Mouse (Mus musculus) right cerebral cortex, postnatal 14 days (tissue): ENCODE data around the gene Prps1.
"Not testable (repeated sequence)": the region's sequence is repeated elsewhere in the genome, so short reads cannot be mapped to it uniquely, and the experiment has no call there.

Experiments
- DNase-seq: peaks from one replicate; pipeline ENCODE4 v3.0.0; 2022

Prps1 gene

DNA sequence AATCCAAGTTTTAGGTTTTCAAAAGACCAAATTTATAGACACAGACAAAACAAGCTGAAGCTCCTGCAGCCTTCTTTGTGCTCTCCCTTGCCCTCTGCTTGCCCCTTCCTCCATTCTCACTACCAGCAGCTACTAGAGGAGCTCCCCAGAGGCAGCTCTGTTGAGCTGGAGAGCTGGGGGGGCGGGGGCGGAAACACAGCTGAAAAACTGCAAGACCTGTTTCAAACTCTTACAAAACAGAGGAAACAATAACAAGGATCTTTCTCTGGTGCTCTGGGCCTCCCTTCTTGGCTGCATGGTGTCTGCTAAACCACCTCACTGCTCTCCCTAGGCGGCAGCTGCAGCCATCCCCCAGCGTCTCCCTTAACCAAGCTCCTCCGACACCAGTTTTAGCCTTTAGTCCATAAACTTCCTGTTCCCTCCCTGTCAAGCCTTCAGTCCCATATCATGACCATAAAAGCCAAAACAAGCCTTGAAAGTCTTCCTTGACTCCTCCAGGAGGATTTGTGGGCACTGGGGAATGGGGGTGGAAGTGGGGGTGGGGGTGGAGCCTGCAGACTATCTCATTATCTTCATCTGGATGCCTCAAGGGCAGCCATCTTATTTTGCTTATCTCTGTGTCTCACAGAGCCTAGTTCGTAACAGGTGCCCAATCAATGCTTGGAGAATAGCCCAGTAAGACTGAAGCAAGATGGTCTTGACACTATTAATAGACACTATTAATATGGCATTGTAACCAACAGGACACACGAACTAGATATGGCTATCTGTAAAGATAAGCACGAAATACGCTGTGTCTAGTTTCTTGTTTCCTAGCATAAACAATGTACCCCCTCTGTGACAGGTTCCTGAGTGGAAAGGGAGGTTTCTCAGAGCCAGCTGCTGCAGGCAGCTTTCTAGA is 45.2 kb downstream of the Prps1 start:
- no peak for DNase-seq

DNA sequence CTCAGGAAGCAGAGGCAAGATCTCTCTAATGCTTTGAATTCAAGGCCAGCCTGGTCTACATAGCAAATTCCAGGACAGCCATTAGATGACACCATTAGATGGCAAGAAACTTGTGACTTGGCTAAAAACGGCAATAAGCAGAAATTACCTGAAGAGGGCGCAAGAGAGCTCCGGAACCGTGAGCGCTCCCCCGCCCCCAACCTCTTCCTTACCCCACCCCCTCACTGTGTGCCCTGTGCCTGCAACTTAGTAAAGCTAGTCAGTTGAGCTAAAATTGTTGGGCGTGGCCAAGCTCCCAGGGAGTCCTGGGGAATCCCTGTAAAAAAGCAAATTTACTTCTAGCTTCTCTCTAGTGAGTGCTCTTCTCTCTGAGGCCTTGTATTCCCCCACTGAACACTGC is 47.5 kb downstream of the Prps1 start:
- peak; percentile 31 for DNase-seq

DNA sequence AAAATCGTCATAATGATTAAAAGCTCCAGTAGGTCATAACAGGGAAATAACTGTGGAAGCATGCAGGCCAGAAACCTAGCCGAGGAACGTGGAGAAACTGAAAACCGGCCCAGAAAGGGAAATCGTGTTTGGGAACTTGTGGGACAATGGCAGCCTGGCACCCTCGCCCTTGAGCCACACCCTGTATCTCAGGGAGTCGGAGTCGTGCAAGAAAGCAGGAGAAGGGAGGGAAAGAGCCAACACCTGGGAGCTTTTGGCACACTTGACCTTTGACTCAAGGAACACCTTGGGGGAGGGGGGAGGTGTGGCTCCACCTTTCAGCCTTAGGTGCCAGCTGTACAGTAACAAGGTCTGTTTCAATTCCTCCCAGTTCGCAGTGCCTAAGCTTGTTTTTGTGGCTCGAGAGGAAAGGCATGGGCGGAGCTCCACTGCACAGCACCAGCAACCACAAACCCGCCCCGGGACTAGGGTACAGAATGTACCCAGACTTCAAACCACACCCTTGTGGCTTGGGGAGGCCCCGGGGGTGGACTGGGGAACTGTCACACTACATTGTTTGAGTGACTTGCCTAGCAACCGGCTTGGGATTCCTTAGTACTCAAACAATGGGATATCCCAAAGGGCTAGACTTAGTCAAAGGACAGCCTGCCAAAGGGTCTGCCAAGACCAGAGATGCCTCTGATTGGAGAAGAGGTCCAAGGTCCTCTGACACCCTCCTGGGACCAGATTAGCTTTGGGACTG is 49.3 kb downstream of the Prps1 start:
- peak; percentile 5 for DNase-seq

DNA sequence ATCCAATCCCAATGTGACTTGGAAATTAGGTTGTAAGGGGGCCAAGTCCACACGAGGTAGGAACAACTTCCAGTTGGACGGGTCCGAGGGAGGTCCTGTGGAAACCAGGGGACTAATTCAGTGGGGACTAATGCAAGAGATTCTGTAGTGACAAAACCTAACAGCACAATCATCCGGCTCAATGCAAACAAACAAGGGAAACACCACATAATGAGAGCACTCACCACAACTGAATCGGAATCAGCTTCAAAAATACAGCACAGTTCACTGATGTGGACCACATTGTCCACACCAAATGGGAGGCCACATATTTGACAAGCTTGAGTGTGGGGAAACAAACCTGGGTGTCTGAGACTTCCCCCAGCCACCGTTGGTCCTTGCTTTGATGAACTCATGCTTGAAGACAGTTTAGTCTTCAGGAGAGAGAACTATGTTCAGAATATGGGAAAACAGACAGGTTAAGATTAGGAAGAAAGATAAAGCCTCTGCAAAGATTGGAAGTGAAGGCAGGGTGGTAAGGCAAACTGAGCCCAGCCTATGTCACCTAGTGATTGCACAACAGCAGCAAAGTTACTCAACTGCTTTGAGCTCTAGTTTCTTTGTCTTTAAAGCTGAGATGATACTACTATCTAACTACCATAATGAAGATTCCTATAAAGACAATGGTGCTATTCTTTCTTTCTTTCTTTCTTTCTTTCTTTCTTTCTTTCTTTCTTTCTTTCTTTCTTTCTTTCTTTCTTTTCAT is 50.2 kb downstream of the Prps1 start:
- no peak for DNase-seq

DNA sequence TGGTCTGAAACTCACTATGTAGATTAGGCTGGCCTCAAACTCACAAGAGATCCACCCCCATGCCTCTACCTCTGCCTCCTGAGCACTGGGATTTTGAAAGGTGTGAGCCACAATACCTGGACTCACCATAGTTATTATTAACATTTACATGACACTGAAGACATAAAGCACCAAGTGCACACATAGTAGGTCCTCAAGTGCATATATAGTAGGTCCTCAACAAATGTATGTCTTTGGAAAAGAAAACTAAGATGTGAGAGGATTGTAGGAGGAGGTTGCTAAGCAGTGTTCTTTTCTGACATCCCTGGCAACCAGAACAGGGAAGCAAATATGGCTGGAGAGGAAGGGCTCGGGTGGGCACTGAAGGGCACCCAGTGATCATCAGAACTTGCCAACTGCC is 51.0 kb downstream of the Prps1 start:
- DNase-seq: no peak

DNA sequence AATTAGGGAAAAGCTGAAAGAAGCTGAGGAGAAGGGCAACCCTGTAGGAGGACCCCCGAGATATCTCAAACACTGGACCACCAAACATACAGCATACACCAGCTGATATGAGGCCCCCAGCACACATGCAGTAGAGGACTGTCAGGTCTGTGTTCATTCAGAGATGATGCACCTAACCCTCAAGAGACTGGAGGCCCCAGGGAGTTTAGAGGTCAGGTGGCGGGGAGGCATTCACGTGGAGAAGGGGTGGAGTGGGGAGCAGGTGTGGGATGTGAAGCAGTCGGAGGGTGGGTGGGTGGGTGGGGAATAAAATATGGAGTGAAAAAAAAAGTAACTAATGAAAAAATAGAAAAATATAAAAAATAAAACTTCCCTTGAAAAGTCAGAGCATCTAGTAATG is 52.4 kb downstream of the Prps1 start:
- not testable (repeated sequence) for DNase-seq

DNA sequence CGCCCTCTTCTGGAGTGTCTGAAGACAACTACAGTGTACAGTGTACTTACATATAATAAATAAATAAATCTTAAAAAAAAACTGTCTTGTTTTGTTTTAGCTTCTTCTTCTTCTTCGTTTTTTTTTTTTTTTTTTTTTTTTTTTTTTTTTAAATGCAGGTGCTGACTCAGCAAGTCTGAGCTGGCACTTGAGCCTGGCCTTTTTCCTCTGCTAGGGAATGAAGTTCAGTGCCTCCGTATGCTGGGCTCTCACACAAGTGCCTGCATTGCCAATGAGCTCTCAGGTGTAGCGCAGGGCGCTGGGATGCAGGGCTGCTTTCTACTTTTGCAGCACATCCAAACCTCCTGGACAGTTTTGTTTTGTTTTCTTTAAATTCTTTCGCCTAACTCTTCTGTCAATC is 53.4 kb downstream of the Prps1 start:
- DNase-seq: no peak

DNA sequence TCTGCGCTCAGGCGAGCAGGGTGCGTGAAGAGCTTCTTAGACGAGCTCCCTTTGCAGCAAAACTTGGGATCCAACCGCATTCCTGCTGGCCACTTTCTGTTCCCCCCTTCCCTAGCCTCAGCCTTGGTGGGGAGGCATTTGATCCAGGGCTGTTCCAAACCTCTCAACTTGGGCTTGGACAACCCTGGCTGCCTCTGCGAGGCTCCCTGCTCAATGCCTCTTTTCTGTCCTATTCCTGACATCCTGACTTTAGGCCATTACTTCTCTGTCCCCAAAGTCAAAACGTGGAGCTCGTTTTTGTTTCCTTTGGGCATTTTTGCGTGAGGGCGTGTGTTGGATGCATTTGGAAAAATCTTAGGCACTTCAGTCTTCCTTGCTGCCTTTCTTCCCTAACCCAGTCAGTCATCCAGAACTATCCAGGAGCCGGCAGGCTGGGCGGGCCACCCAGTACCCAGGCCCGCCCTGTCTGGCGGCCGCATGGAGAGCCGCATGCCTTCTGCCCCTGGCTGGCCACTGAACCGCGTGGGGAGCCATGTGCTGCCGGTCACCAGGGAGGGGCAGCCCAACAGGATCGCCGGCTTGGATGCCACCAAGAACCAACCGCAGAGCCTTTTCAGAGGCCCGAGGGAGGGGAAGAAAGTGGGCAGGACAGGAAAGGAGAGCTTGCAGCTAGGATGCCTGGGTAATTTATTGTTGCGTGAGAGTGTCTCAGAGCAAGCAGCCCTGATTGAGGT is 54.5 kb downstream of the Prps1 start:
- DNase-seq: peak; percentile 25

DNA sequence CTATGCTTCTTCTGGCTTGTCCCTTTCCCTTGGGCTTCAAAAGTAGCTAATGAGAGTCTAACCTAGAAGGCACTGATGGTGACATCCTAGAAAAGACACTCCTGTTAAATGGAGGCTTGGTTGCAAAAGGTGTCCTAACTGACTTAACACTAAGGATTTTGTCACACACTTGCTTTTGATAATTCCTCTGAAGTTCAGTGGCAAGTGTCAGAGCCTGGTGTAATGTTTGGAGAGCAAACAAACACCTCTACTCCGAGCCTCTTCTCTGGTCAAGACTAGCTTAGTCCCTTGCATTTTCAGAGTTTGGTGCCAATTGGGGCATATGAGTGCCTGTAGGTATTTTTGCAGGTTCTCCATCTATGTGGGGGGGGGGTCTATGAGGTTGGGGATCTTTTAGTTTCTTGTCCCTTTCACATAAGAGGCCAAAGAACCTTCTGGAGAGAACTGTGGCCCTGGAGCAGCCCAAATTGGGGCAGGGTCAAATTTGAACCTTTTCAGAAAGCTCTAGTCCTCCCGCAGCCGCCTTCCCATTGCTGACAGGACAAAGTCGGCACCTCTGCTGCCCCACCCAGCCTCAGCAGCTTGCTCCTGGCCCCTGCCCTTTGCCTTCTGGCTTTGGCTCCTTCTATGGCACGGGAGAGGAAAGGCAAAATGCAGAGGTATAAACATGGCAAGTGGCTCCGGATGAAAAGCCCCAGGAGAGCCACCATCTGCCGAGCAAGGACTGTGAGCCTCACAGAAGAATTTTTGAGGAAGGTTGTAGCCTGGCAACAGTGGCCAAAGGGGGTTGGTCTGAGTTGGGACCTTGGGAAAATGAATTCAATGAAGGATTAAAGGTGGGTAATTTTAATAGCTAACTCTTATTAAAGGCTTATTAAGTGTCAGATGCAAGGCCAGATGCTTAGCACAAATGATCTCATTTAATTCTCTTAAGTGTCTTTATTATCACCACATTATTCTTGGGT is 55.6 kb downstream of the Prps1 start:
- DNase-seq: no peak

DNA sequence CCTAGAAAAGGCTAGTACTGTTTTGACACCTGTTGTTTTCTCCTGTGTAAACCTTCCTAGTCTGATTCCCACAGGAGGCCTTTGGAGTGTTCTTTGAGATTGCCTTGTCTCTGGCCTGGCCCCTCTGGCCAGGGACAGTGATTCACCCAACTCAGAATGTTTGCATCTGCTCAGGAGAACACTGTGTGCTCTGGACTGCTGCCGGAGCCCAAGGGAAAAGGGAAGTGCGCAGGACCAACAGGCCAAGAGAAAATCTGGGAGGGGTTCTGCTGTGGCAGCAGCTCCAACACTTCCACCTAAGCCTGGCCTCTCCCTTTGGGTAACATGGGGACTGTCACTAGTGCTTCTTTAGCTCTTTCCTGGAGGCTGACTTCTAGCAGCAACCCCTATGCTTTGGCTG is 57.0 kb downstream of the Prps1 start:
- DNase-seq: no peak

DNA sequence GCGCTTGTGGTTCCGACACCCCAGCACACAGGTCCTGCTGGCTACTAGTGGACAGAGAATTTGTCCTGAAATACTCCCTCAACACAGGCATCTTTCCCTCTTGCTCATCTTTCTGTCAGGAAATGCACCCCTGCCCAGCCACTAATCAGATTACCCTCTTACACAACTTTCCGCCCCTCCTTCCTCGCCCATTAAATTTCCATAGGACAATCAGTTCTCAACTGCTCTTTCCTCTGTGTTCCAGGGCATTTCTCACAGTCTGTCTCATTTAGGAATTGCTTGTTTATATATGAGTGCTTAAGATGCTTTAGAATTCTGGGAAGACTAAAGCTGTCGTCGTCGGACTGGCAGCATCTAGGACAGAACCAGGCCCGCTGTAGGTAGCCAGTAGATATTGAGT is 61.9 kb downstream of the Prps1 start:
- DNase-seq: no peak

DNA sequence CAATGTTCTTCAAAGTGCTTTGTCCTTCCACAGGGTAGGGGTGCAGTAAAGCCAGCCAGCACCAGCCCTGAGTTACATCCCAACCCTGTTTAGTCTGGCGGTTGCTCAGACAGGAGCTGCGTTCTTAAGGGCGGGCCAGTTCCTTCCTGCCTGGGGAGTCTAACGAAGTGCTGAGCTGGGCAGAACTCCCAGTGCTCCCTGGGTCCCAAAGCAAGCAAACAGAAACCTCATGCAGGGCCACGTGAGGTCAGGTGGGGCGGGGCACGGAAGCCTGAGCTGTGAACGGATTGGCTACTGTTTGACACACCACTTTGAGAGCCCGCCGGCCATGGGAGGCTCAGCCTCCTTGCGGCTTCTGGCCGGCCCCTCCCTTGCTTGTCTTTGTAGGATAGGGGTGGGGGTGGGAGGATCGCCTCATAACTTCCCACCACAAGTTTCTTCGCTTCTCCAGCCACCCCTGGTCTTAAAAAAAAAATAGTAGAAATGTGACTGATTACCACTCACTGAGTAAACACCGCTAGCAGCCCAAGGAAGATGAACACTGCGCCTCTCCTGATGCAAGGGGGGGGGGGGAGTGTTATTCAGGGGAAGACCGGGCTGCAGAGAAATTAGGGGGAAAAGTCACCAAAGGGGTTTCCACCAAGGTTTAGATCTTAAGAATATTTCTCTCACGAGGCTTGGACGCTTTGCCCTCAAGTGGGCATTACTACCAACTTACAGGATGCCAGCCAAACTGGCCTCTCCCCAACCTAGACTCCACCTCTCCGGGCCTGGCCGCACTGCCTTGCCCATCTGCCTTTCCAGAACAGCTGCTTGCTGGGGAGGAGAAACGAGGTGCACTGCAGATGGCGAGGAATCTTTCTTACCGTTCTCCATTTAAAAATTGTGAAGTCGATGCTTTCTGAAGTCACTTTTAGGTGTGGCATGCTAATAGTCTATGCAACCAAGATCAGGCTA is 64.0 kb downstream of the Prps1 start:
- peak; percentile 65 for DNase-seq

DNA sequence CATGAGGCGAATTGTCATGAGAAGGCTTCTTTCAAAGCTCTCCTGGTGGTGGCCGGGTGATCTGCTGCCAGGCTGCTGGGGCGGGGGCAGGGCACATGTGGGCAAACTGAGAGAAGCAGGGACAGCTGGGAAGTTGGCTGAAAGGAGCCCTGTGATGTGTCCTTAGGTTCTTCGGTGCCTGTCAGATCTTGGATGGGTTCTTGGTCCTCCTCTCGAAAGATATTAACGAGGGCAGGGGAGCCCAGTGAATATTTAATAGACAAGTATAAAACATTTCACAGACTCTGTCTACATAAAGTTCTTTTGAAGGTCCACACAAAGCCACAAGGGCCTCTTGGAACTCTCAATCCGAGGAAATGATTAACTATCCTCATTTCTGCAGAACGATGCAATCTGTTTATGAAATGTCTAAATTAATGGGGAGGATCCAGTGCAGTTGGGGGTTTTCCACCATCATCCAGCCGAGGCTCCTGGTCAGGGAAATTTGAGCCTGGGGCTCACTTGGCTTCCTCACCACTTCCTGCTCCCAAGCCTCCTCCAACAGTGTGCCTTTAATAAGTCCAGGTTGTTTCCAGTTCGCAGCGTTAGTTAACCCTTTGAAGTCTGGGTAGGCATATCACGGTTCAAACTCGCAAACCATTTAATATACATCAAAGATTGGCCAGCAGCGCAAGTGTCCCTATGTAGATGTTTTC is 65.8 kb downstream of the Prps1 start:
- peak; percentile 11 for DNase-seq

DNA sequence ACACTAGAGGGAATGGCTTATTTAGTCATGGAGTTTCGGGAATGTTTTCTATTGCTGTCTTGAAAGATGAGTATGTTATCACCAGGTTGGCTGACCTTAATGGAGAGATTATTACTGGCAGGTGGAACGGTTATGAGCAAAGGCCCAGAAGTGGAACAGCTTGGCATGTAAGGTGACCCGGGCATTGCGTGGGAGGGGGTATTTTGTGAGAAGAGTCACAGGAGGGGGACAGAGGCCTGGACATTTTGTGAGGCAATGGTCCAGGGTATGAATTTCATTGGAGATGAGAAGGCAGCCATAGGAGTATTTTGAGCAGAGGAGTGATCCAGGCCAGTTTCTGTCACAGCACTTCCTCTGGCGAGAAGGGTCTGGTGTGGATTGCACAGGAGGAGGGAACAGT is 67.8 kb downstream of the Prps1 start:
- no peak for DNase-seq
